In the genomic region with DNA sequence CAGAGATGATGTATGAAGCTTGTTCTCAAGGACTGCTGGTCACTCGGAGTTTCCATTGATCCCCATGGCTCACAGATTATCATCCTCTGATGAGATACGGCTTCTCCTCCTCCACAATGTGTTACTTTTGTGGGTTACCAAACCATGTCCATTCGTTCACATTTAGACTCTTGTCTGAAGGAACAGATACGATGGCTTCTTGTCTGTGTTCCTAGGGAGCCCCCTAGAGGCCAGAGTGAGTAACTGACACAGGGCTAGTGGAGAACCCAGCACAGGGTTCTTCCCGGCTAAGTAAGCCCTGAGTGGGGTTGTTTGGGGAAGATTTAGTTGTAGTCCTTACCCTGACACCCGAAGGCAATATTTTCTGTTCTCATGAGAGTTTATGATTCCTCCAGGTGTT, we compare ENCODE assay signal across 9 mouse cellular contexts. TPM values are rescaled to one million over a fixed set of nuclear protein-coding genes. Genes with fewer than 3 reads are reported as not detected.
DNase-seq lines count a peak whose midpoint lies in the region; ATAC-seq and TF ChIP-seq lines count a peak whose summit lies in the region.
"Had no signal": no experiment of that assay in that cellular context is flagged by ENCODE, and none has a peak within 500 bp of the region (broad histone marks: within the 10 kb centered on the region; RNA-seq: fewer than 3 reads in every experiment).

No protein-coding gene starts in this region.

- no peak for TF ChIP-seq POLR2A in limb, embryonic 14.5 days (IDR thresholded peaks at IDR 0.05; ENCODE audit: borderline replicate concordance, extremely low read depth, insufficient read depth, insufficient read length)

- H3K4me1 ChIP-seq in kidney, embryonic 14.5 days (ENCODE audit: control insufficient read depth, insufficient read depth, low read length) = peaks cover 14% of the 10 kb centered on the region
- peaks cover 9% of the 10 kb centered on the region; the same call in 1 of the 2 replicates for H3K4me1 ChIP-seq in limb, embryonic 14.5 days (ENCODE audit: control insufficient read depth, insufficient read depth, low read length)
- H3K4me1 ChIP-seq in stomach, postnatal 0 days (replicated peaks; ENCODE audit: control insufficient read depth, insufficient read depth) = no peaks in the 10 kb centered on the region

- H3K9ac ChIP-seq in kidney, embryonic 14.5 days (ENCODE audit: low read depth, low read length) = no peak overlapping the region
- H3K9ac ChIP-seq in limb, embryonic 14.5 days (ENCODE audit: low read depth, low read length, severe bottlenecking) = no peak overlapping the region
- H3K9ac ChIP-seq in stomach, postnatal 0 days (ENCODE audit: low read length) = no peak overlapping the region

- H3K27ac ChIP-seq in kidney, embryonic 14.5 days (ENCODE audit: low read depth, low read length) = no peak overlapping the region
- H3K27ac ChIP-seq in limb, embryonic 14.5 days (replicated peaks; ENCODE audit: low read depth, low read length) = no peak overlapping the region
- no peak overlapping the region for H3K27ac ChIP-seq in stomach, postnatal 0 days (replicated peaks)

- peak; percentile 97 for TF ChIP-seq CTCF in stomach, postnatal 0 days (IDR thresholded peaks at IDR 0.05; ENCODE audit: low read depth)

- no peaks in the 10 kb centered on the region for H3K36me3 ChIP-seq in kidney, embryonic 14.5 days (ENCODE audit: control insufficient read depth, insufficient read depth, low read length)
- no peaks in the 10 kb centered on the region for H3K36me3 ChIP-seq in limb, embryonic 14.5 days (ENCODE audit: control insufficient read depth, insufficient read depth, low read length)
- H3K36me3 ChIP-seq in stomach, postnatal 0 days (ENCODE audit: control insufficient read depth, insufficient read depth, low read length) = no peaks in the 10 kb centered on the region

- ATAC-seq in kidney, embryonic 14.5 days (ENCODE audit: low FRiP score, low TSS enrichment) = peak; percentile 55; the same call in 1 of the 2 replicates
- peak; percentile 73; the same call in 1 of the 2 replicates for ATAC-seq in limb, embryonic 14.5 days (ENCODE audit: low FRiP score, low read depth)
- peak; percentile 48 for ATAC-seq in stomach, postnatal 0 days (ENCODE audit: low FRiP score, low TSS enrichment)

- H3K27me3 ChIP-seq in kidney, embryonic 14.5 days (ENCODE audit: control insufficient read depth, insufficient read depth, low read length) = no peaks in the 10 kb centered on the region
- H3K27me3 ChIP-seq in limb, embryonic 14.5 days (ENCODE audit: control insufficient read depth, insufficient read depth, low read length) = no peaks in the 10 kb centered on the region
- H3K27me3 ChIP-seq in stomach, postnatal 0 days (ENCODE audit: control insufficient read depth, insufficient read depth, low read length) = no peaks in the 10 kb centered on the region

- peaks cover 6% of the 10 kb centered on the region; the same call in 1 of the 2 replicates for H3K9me3 ChIP-seq in kidney, embryonic 14.5 days (ENCODE audit: control insufficient read depth, low read length)
- H3K9me3 ChIP-seq in limb, embryonic 14.5 days (ENCODE audit: control insufficient read depth, low read length) = no peaks in the 10 kb centered on the region
- no peaks in the 10 kb centered on the region for H3K9me3 ChIP-seq in stomach, postnatal 0 days (ENCODE audit: control insufficient read depth, low read length)

- H3K4me3 ChIP-seq in kidney, embryonic 14.5 days (ENCODE audit: low read length) = no peak overlapping the region
- H3K4me3 ChIP-seq in limb, embryonic 14.5 days (replicated peaks; ENCODE audit: low read length) = no peak overlapping the region
- H3K4me3 ChIP-seq in stomach, postnatal 0 days (ENCODE audit: low read depth, low read length) = no peak overlapping the region
- H3K4me3 ChIP-seq: erythroblast, embryonic 14.5 days had no signal

- H3K4me2 ChIP-seq in kidney, embryonic 14.5 days (replicated peaks; ENCODE audit: low read depth, low read length) = no peak overlapping the region
- H3K4me2 ChIP-seq in limb, embryonic 14.5 days (replicated peaks; ENCODE audit: low read depth, low read length, severe bottlenecking) = no peak overlapping the region
- H3K4me2 ChIP-seq in stomach, postnatal 0 days (replicated peaks; ENCODE audit: low read depth) = no peak overlapping the region

- DNase-seq in CD4-positive helper T cell, adult 2 months (ENCODE audit: low read depth, low spot score) = peak; percentile 80
- peak; percentile 72 to 92 for DNase-seq in adrenal gland, adult (ENCODE audit: inconsistent age in 2 of 2, low spot score in 1 of 2)
- peak; percentile 93 for DNase-seq in embryo, embryonic 10.5 days (ENCODE audit: low spot score)
- DNase-seq in heart, adult 8-10 months (ENCODE audit: low spot score) = peak; percentile 83
- DNase-seq in limb, embryonic 14.5 days (ENCODE audit: low spot score) = peak; percentile 54
- DNase-seq in natural killer cell, adult 2 months (ENCODE audit: low spot score in 2 of 2) = peak; percentile 69 to 79
- peak; percentile 63 for DNase-seq in stomach, postnatal 0 days (ENCODE audit: low spot score)

- 8% methylated on average over 6 of the region's 6 CpGs for WGBS in kidney, embryonic 14.5 days
- WGBS in limb, embryonic 14.5 days = 7% methylated on average over 6 of the region's 6 CpGs
- WGBS in stomach, postnatal 0 days = 3% methylated on average over 6 of the region's 6 CpGs

- no peak for TF ChIP-seq EP300 in stomach, postnatal 0 days (optimal IDR thresholded peaks at IDR 0.05)

RNA-seq across cellular contexts. Expression of a gene that starts 8.3 kb away (rescaled TPM):
- total RNA-seq in heart, adult 8-10 months (2022) = 10 to 100 TPM; 26.8 to 31.9 (median 28.4) TPM
- 58.0 and 81.1 TPM in 2 replicates for polyA plus RNA-seq in kidney, embryonic 14.5 days (2014; fragmentation: Nextera tagmentation; extraction: Ambion mirVana)
- 28.2 and 30.8 TPM in 2 replicates for polyA plus RNA-seq in limb, embryonic 14.5 days (2012; rRNA removed)
- 72.0 and 74.3 TPM in 2 replicates for polyA plus RNA-seq in limb, embryonic 14.5 days (2014; fragmentation: Nextera tagmentation; extraction: Ambion mirVana)
- 28.9 and 31.7 TPM in 2 replicates for polyA plus RNA-seq in stomach, postnatal 0 days (2015; fragmentation: Nextera tagmentation; extraction: Ambion mirVana)

RNA-seq across cellular contexts. Expression of a gene that starts 21.7 kb away (rescaled TPM):
- 1 to 10 TPM; 2.0 to 4.4 (median 2.8) TPM for total RNA-seq in heart, adult 8-10 months (2022)
- 10.8 and 17.4 TPM in 2 replicates for polyA plus RNA-seq in kidney, embryonic 14.5 days (2014; fragmentation: Nextera tagmentation; extraction: Ambion mirVana)
- polyA plus RNA-seq in limb, embryonic 14.5 days (2012; rRNA removed) = 3.0 and 3.7 TPM in 2 replicates
- polyA plus RNA-seq in limb, embryonic 14.5 days (2014; fragmentation: Nextera tagmentation; extraction: Ambion mirVana) = 1.8 and 1.9 TPM in 2 replicates
- 24.4 TPM in 2 replicates for polyA plus RNA-seq in stomach, postnatal 0 days (2015; fragmentation: Nextera tagmentation; extraction: Ambion mirVana)

RNA-seq across cellular contexts. Expression of a gene that starts 54.7 kb away (rescaled TPM):
- total RNA-seq in heart, adult 8-10 months (2022) = 10 to 100 TPM in 2 of 4 experiments, 1 to 10 TPM in 2; 4.7 to 16.6 (median 9.9) TPM
- polyA plus RNA-seq in kidney, embryonic 14.5 days (2014; fragmentation: Nextera tagmentation; extraction: Ambion mirVana) = 2.3 and 4.5 TPM in 2 replicates
- polyA plus RNA-seq in limb, embryonic 14.5 days (2012; rRNA removed) = 7.1 and 9.1 TPM in 2 replicates
- polyA plus RNA-seq in limb, embryonic 14.5 days (2014; fragmentation: Nextera tagmentation; extraction: Ambion mirVana) = 8.0 and 9.6 TPM in 2 replicates
- 4.0 and 4.1 TPM in 2 replicates for polyA plus RNA-seq in stomach, postnatal 0 days (2015; fragmentation: Nextera tagmentation; extraction: Ambion mirVana)
